Mouse (Mus musculus) lung, embryonic 14.5 days (tissue): ENCODE data around the gene Pld5. TPM values are rescaled to one million over a fixed set of nuclear protein-coding genes. Genes with fewer than 3 reads are reported as not detected.

Experiments used
- ATAC-seq: fragments of 200-750 bp; cut with Nextera tagmentation; 2 replicates; pipeline ENCODE4 v1.8.0; 2017; ENCODE audit warnings: mild to moderate bottlenecking, moderate TSS enrichment, moderate library complexity; ENCODE audit not compliant: insufficient read depth
- DNase-seq: peaks from one replicate; pipeline ENCODE4 v3.0.0-alpha.2; 2015
- H3K27ac ChIP-seq: fragments of 300-500 bp; sonication (generic); 2 replicates; pipeline ENCODE4 v1.5.1; 2014; ENCODE audit warnings: low read depth, mild to moderate bottlenecking, moderate library complexity
- H3K27me3 ChIP-seq: fragments of 300-500 bp; sonication (generic); 2 replicates; pipeline ENCODE4 v1.6.1; 2014; ENCODE audit warnings: low read length, control low read depth; ENCODE audit not compliant: insufficient read depth
- H3K36me3 ChIP-seq: fragments of 300-500 bp; sonication (generic); 2 replicates; pipeline ENCODE4 v1.6.1; 2014; ENCODE audit warnings: control low read depth; ENCODE audit not compliant: insufficient read depth
- H3K4me1 ChIP-seq: fragments of 300-500 bp; sonication (generic); 2 replicates; pipeline ENCODE4 v1.6.1; 2014; ENCODE audit warnings: antibody characterized with exemption, control low read depth; ENCODE audit not compliant: insufficient read depth
- H3K4me2 ChIP-seq: fragments of 300-500 bp; sonication (generic); 2 replicates; pipeline ENCODE4 v1.6.1; 2014; ENCODE audit warnings: mild to moderate bottlenecking
- H3K4me3 ChIP-seq: fragments of 300-500 bp; sonication (generic); 2 replicates; pipeline ENCODE4 v1.5.1; 2014; ENCODE audit warnings: low read depth, low read length
- H3K9ac ChIP-seq: fragments of 300-500 bp; sonication (generic); 2 replicates; pipeline ENCODE4 v1.6.1; 2014
- H3K9me3 ChIP-seq: fragments of 300-500 bp; sonication (generic); 2 replicates; pipeline ENCODE4 v1.6.1; 2016; ENCODE audit warnings: low read depth, low read length, control low read depth
- CTCF ChIP-seq: IDR thresholded peaks from 2 replicates; pipeline ENCODE4 v1.5.1; 2016; ENCODE audit warnings: antibody characterized with exemption, low read depth
- WGBS: fragments of 180-500 bp; shearing (Covaris S2); extraction: QIAGEN DNeasy Blood & Tissue Kit; methylation state at CpG from one replicate; pipeline ENCODE4 v1.1.7; 2014; 5-methylcytosine and 5-hydroxymethylcytosine counted together
- polyA plus RNA-seq: library from polyadenylated mRNA; unstranded; fragments of >200 nt; fragmentation: Nextera tagmentation; extraction: Ambion mirVana; gene quantifications from 2 replicates; pipeline ENCODE4 v1.2.1, GENCODE M21; 2014

Pld5 gene
- polyA plus RNA-seq, 1 experiment from 2014 or later: 0.30 TPM

DNA sequence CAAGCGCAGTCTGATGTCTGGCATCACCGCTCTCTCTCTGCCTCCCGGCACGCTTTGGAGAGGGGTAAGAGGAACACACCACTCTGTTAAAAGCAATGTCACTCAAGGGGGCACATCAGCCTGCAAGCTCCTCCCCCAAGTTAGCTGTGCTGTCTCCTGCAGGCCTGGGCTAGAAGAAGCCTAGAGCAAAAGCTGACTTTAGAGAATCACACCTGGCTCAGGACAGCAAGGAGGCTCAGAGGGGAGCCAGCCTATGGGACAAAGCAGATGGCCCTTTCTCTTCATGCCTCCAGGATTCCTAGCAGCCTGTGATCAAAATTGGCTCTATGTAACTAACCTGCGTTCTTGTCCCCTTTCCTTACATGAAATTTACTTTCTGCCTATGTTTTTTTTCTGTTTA is 107.3 kb downstream of the Pld5 start:
- DNase-seq: no peak
- Histone ChIP-seq H3K9ac (no peak overlapping the region), H3K4me3 (no peak overlapping the region), H3K36me3 (no peaks in the 10 kb centered on the region), H3K27ac (no peak overlapping the region), H3K9me3 (no peaks in the 10 kb centered on the region), H3K27me3 (no peaks in the 10 kb centered on the region), H3K4me1 (no peaks in the 10 kb centered on the region), H3K4me2 (no peak overlapping the region)
- WGBS: 56% methylated on average over 5 of the region's 5 CpGs
- ATAC-seq: no peak
- no peak for TF ChIP-seq CTCF

- ATAC-seq (no peak), DNase-seq (no peak)
- TF ChIP-seq CTCF: no peak
- H3K4me2 ChIP-seq: no peak overlapping the region
- no peaks in the 10 kb centered on the region for H3K36me3 ChIP-seq
- H3K27ac ChIP-seq: no peak overlapping the region
- H3K9me3 ChIP-seq: no peaks in the 10 kb centered on the region
- WGBS: 68% methylated on average over 2 of the region's 2 CpGs
- no peak overlapping the region for H3K4me3 ChIP-seq
- H3K4me1 ChIP-seq: no peaks in the 10 kb centered on the region
- H3K27me3 ChIP-seq: no peaks in the 10 kb centered on the region
- H3K9ac ChIP-seq: no peak overlapping the region
Observed at GRCm38 (mm10) chr1:176167114-176167513, 108.0 kb downstream of the Pld5 start.

DNA sequence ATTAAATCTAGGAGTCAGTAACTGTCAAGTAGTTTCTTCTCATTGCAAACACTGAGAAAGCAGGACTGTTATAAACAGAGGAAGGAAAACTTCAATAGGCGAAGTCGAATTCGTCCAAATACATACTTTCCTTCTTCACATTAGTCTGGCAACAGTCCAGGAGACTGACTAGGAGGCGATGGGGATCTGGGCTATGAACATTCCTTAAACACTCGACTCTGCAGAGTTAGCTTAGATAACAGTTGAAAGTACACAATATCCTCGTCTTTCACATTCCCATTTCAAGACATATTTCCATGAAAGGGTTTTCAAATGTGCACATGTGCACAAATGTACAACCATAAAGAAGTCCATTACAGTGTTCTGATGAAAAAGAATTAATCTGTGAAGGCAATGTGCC is 129.8 kb downstream of the Pld5 start:
- Histone ChIP-seq H3K4me3 (no peak overlapping the region), H3K4me2 (no peak overlapping the region), H3K27me3 (no peaks in the 10 kb centered on the region), H3K9me3 (peaks cover 7% of the 10 kb centered on the region; the same call in 1 of the 2 replicates), H3K9ac (no peak overlapping the region), H3K27ac (no peak overlapping the region), H3K36me3 (no peaks in the 10 kb centered on the region), H3K4me1 (peaks cover 3% of the 10 kb centered on the region; the same call in 1 of the 2 replicates)
- ATAC-seq (peak; percentile 90), DNase-seq (peak; percentile 93)
- WGBS: 3% methylated on average over 6 of the region's 6 CpGs
- no peak for TF ChIP-seq CTCF

- Histone ChIP-seq H3K27me3 (no peaks in the 10 kb centered on the region), H3K4me1 (no peaks in the 10 kb centered on the region), H3K4me3 (no peak overlapping the region), H3K36me3 (no peaks in the 10 kb centered on the region), H3K27ac (no peak overlapping the region), H3K9ac (no peak overlapping the region), H3K4me2 (no peak overlapping the region), H3K9me3 (no peaks in the 10 kb centered on the region)
- no peak for ATAC-seq
- no peak for TF ChIP-seq CTCF
- 83% methylated on average over 8 of the region's 8 CpGs for WGBS
- DNase-seq: no peak
Observed at GRCm38 (mm10) chr1:176134379-176134778, 140.7 kb downstream of the Pld5 start.

DNA sequence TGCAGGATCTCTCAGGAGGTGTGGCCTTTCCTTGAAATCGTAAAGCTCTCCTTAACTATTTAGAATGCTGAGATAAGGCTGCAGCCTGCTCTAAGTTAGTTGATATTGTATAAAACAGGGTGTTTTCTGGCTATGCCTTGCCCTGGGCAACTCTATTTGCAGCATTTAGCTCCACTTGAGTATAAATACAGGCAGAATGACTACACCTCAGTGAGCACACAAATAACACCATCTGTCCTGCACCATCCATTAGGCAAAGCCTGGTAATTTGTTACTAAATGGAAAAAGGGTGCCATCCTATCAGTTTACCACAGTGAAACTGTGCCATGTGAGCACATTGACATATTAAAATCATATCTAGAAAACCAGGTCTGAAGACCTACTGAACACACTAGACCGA is 149.3 kb downstream of the Pld5 start:
- Histone ChIP-seq H3K27me3 (no peaks in the 10 kb centered on the region), H3K27ac (no peak overlapping the region), H3K4me2 (no peak overlapping the region), H3K36me3 (no peaks in the 10 kb centered on the region), H3K4me1 (no peaks in the 10 kb centered on the region), H3K9me3 (no peaks in the 10 kb centered on the region), H3K9ac (no peak overlapping the region), H3K4me3 (no peak overlapping the region)
- no peak for TF ChIP-seq CTCF
- no peak for DNase-seq
- 52% methylated on average over 2 of the region's 2 CpGs for WGBS
- ATAC-seq: no peak

DNA sequence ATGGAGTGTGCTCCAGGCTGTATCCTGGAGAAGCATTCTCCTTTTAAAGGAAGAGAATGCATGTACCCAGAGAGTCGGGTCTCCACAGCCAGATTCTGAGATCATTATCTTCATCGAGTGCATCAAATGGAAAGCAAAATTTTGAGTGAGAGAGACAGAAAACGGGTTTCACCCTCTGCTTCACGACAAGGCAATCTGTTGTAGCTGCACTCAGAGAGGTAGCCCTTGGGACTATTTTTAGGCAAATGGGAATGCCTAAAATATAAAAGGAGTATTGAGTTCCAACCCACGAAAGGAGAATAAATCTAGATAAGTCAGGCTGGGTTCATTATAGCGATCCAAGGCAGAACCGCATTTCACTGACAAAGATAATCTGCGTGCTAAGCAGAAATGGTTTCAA is 150.7 kb downstream of the Pld5 start:
- Histone ChIP-seq H3K4me1 (no peaks in the 10 kb centered on the region), H3K27ac (no peak overlapping the region), H3K36me3 (no peaks in the 10 kb centered on the region), H3K9ac (no peak overlapping the region), H3K27me3 (no peaks in the 10 kb centered on the region), H3K4me2 (no peak overlapping the region), H3K9me3 (no peaks in the 10 kb centered on the region), H3K4me3 (no peak overlapping the region)
- no peak for TF ChIP-seq CTCF
- DNase-seq (no peak), ATAC-seq (no peak)
- WGBS: 49% methylated on average over 8 of the region's 8 CpGs

DNA sequence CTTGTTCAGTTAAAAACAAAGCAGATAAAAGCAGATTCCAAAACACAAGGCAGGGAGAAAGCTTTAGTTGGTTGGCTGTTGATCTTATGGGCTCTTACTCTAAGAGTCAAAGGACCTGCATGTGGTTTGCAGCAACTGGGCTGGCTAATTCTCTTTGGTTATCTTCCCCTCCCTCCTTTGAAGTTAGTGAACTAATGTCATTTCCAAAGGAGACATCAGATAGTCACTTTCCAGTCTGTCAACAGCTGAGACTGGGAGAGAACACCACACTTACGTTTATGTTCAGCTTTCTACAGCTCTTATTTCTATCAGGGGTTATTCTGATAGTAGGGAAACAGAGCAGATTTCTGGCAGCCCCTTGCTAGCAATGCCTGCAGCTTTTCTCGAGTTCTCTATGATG is 151.3 kb downstream of the Pld5 start:
- no peaks in the 10 kb centered on the region for H3K9me3 ChIP-seq
- no peak for TF ChIP-seq CTCF
- no peak overlapping the region for H3K27ac ChIP-seq
- H3K27me3 ChIP-seq: no peaks in the 10 kb centered on the region
- H3K9ac ChIP-seq: no peak overlapping the region
- 22% methylated on average over 2 of the region's 2 CpGs for WGBS
- ATAC-seq: peak; percentile 58; the same call in 1 of the 2 replicates
- no peak overlapping the region for H3K4me3 ChIP-seq
- no peaks in the 10 kb centered on the region for H3K36me3 ChIP-seq
- H3K4me2 ChIP-seq: no peak overlapping the region
- DNase-seq: peak; percentile 46
- no peaks in the 10 kb centered on the region for H3K4me1 ChIP-seq

DNA sequence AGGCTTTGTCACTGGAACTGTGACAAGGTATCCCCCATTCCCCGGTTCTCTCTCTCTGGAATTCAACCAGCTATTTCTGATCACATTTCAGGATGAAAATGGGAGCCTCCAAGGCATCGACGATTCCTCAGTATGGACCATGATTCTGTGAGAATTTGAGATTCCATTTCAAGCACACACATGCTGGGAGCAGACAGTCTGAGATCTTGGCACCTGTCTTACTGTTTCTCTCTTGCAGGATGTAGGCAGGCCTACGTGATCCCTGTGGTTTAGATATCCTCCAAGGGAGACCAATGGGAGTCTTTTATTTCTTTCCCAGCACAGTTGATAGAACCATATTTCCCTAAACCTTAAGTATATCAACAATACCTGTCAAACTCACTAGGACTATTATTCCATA is 159.5 kb downstream of the Pld5 start:
- H3K4me1 ChIP-seq: no peaks in the 10 kb centered on the region
- DNase-seq (no peak), ATAC-seq (no peak)
- H3K9ac ChIP-seq: no peak overlapping the region
- no peak overlapping the region for H3K4me3 ChIP-seq
- 87% methylated on average over 4 of the region's 4 CpGs for WGBS
- no peaks in the 10 kb centered on the region for H3K27me3 ChIP-seq
- no peaks in the 10 kb centered on the region for H3K36me3 ChIP-seq
- no peak overlapping the region for H3K27ac ChIP-seq
- H3K9me3 ChIP-seq: no peaks in the 10 kb centered on the region
- no peak for TF ChIP-seq CTCF
- no peak overlapping the region for H3K4me2 ChIP-seq
